Mouse (Mus musculus) frontal cortex, adult (tissue): ENCODE data around the gene Arx.

Experiments used
- ATAC-seq: cut with Nextera tagmentation; 2 replicates; pipeline ENCODE4 v1.9.2; 2017; ENCODE audit warnings: mild to moderate bottlenecking, moderate library complexity, mixed read lengths; ENCODE audit not compliant: low TSS enrichment

Arx gene

DNA sequence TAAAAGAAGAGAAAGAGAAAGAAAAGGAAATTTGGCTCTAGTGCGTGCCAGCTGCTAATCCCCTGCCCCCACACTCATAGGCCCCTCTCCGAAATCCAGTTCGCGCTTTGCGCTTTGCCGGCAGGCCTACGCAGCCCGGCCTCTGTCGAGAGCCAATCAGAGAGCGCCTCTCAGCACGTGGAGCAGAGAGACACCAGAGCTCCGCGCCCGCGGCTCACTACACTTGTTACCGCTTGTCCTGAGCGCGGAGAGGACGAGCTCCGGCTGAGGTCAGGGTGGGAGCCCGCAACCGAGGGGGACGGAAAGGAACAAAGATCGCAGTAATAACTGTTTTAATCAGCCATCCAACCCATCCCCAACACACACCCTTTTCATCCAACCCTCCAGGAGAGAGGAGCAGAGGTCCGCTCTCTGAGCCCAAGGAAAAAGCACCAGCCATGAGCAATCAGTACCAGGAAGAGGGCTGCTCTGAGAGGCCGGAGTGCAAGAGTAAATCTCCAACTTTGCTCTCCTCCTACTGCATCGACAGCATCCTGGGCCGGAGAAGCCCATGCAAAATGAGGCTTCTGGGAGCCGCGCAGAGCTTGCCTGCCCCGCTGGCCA is at the start of gene Arx:
Arx (plus strand) TSS at position 155 of the 603 bp plus-strand sequence.
- peak; percentile 77 for ATAC-seq

DNA sequence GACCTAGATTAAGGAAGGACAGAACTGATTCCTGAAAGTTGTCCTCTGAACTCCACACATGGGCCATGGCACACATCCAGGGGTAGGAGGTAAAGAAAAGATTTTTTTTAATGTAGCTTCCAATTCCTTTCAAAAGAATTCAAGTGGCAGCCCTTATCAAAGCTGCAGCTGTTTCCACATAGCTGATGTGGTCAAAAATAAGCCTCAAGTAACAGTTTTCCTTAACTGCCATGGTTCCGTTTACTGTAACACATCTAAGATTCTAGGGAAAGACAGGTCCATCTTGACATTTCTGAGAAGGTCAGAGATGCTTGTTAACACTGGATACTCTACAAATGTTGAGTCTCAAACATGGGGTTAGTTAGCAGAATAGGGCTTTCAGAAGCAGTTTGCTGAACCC is 34.9 kb upstream of the Arx start:
- no peak for ATAC-seq

- no peak for ATAC-seq
Observed at GRCm38 (mm10) chrX:93275689-93276088, 10.6 kb upstream of the Arx start.

- no peak for ATAC-seq
Observed at GRCm38 (mm10) chrX:93279940-93280339, 6.3 kb upstream of the Arx start.

DNA sequence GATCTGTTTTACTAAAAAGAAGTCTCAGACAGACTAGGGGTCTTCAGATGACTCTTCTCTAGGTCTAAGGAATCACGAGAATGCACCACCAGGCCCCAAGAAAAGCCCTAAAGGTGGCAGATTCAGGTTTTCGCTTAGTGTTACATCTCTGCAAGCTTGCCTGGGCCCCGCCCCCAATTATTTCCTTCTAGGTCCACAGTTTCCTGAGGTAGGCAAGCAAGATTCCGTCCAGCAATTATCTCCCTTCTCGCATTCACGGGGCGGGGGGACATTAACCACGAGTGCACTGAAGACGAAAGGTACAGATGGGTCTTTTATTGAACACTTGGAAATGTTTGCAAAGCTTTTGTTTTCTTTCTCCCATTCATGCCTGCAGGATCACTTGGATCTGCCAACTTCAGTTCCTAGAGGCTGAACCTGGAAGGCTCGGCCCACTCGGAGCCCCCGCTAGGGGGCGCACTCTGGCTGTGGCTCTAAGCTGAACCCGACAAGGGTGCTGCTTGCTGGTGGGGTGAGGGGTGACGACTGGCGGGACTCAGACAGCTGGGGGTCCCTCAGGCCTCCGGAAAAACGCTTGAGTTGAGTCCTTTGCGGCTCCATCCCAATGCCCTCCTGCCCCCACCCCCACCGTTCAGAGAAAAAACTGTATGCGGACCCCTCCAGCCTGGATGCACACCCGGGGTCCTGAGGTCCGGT is 5.1 kb upstream of the Arx start:
- ATAC-seq = peak; percentile 52; the same call in 1 of the 2 replicates

- ATAC-seq = no peak
Observed at GRCm38 (mm10) chrX:93281756-93282155, 4.5 kb upstream of the Arx start.

- ATAC-seq = no peak
Observed at GRCm38 (mm10) chrX:93285091-93285490, 1.2 kb upstream of the Arx start.

DNA sequence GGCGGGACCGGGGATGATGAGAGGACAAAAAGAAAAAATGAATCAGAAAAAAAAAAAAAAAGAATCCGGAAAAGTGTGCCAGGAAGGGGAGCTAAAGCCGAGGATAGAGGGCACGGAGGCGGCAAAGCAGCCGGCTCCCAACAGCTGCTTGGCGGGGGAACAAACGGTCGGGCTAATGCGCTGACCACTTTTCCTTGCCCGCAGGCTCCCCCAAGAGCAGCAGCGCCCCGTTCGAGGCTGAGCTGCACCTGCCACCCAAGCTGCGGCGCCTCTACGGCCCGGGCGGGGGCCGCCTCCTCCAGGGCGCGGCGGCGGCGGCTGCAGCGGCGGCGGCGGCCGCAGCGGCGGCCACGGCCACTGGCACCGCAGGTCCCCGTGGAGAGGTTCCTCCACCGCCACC is 2.1 kb downstream of the Arx start:
- no peak for ATAC-seq

- no peak for ATAC-seq
Observed at GRCm38 (mm10) chrX:93289076-93289475, 2.8 kb downstream of the Arx start.

DNA sequence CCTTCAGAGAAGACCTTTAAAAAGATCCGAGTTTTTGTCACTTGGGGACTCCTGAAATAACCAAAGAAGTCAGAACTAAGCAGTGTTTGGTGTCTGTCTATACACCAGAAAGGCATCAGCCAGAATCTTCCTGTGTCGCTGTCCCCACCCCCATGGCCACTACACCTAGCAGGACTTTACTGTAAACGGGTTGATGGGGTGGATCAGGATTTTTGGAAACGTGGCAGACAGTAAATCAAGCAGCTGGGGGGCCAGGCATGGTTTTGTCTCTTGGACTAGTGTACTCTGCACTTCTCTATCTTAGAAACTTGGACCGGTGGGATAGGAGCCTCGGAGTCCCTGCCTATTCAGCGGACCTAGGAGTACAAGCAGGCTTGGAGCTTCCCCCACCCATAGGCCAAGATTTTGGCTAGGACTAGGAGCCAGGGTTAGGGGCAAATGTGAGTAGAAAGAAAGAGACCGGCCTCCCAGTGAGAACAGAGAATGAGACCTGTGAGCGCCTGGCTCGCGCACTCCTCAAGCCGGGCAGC is 3.7 kb downstream of the Arx start:
- no peak for ATAC-seq

GRCm38 (mm10) chrX:93292031-93292430 is 5.8 kb downstream of the Arx start:
- no peak for ATAC-seq

DNA sequence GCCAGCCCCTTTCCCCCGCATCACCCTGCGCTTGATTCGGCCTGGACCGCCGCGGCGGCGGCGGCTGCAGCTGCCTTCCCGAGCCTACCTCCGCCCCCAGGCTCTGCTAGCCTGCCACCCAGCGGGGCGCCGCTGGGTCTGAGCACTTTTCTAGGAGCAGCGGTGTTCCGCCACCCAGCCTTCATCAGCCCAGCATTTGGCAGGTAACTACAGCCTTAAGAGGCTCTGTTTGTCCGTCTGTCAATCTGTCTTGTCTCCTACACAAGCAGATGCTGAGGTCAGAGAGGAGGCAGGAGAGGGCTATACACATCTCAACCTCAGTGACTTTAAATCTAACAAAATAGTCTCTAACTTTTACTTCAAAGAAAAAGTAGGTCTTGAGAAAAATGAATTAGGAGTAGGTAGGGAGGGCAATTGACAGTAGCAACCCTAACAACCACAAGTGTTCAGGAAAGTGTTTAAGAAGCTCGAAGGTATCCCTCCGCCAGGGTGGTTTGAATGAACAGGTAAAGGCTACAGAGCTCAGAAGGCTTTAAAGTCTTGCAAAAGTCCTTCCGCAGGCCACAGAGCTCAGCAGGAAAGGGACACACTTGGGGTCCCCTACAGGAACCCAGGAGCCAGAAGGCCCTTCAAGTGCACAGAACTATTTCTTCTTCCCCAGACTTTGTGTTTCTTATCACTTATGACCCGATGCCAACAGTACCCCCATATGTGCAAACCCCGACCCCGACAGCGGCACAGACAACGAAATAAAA is 8.7 kb downstream of the Arx start:
- ATAC-seq = no peak

- ATAC-seq = no peak
Observed at GRCm38 (mm10) chrX:93295819-93296218, 9.6 kb downstream of the Arx start.

GRCm38 (mm10) chrX:93297001-93297441 is 10.8 kb downstream of the Arx start:
- no peak; the same call in 1 of the 2 replicates for ATAC-seq

GRCm38 (mm10) chrX:93299046-93299626 is 12.9 kb downstream of the Arx start:
- no peak for ATAC-seq

DNA sequence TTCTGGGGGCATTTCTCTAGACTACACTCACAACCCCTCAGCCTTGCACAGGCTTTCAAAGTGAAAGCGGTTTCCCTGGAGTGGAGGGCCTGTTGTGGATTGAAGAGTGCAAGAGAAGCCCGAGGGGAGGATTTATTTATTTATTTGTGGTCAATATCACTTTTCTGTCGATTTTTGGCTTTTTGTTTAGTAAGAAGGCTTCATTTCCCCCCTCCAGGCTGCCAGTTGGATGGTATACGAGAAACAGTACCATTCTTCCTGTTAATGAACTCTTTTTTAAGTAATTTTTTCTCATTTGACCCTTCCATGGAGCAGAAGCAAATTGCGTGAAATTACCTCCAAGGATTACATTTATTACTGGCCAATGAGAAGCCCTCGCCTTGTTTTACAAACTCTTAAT is 13.5 kb downstream of the Arx start:
- ATAC-seq = no peak

DNA sequence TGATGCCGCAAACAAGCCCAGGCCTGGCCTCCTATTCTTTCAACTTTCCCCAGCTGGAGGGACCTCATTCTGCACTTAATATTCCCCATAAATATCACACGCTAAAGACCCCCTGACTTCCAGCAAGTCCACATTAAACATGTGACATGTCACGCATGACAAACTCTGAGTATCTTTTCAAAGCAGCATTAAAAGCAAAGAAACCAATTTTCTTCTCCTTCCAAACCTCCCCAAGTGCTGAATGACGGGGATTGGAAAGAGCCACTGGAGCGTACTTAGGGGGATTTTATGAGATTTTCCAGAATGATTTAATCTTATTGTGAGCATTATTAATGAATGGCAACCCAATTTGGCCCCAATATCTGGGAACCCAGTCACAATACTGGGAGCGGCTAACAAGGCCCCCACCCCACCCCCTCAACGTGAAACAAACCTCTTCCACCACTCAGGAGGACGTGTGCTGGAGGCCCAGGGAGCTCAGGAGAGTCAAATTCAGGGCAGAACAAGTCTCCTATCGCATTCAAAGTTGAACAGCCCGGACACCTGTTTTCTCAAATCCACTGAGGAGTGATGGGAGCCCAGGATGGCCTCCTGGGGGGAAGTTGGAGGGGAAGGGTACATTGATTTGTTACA is 14.1 kb downstream of the Arx start:
- no peak for ATAC-seq

DNA sequence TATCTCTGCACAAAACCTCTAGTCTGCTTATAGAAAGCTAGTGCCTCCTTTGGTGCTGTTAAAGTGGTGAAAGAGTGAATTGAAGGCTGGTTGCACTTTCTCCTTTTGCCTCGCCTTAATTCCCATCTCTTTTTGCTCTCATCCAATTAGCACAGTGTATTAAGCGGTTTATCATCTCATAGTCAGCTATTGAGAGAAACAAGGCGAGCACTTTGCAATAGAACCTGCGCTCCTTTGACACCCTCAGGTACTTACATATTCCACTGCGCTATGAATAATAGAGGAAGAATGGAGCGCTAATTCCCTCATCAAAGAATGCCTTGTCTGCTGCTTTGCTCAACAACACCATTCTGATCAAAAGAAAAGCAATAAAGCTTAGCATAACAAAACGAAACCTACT is 15.6 kb downstream of the Arx start:
- no peak for ATAC-seq

DNA sequence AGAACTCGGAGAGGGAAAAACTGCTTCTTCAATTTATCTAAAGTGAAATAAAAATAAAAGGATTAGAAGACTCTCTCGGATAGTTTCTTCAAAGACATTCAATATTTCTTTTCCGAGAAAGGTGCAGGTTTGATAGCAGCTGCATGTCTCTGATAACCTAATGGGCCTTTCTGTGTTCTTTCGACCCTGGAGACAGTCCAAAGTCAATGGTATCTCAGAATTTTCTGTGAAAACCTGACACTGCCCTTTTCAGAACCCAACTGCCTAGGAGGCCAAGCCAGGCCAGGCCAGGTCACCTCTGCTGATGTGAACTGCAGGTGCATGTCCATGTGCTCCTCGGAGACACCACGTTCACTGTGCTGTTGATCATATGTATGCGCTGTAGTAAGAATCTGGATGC is 19.5 kb downstream of the Arx start:
- no peak for ATAC-seq

DNA sequence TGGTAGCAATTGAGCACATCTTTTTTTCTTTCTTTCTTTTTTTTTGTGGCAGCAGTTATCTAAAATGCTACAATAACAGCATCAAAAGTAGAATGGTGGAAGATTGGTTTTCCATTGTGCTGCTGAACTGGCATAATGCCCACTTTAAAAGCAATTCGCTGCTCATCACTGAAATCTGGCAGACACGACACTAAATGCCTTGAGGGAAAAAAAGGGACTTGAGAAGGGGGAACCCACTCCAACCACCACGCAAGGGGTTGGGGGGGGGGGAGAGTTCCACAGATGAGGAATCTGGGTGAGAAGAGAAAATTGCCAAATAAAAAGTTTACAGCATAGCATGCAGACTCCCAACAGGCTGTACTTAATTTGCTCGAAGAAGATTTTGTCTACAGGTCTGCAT is 31.3 kb downstream of the Arx start:
- no peak for ATAC-seq

- ATAC-seq = no peak
Observed at GRCm38 (mm10) chrX:93319979-93320378, 33.7 kb downstream of the Arx start.

- ATAC-seq = no peak
Observed at GRCm38 (mm10) chrX:93321336-93321735, 35.1 kb downstream of the Arx start.
